Mouse (Mus musculus): Measurements from ENCODE around the gene Sugct.
A peak's percentile ranks its signal among the peaks of the same experiment; 100 is the strongest.
"Not testable (repeated sequence)": the region's sequence is repeated elsewhere in the genome, so short reads cannot be mapped to it uniquely, and the experiment has no call there.

Sugct gene

GRCm38 (mm10) chr13:17604670-17605069, 90.7 kb downstream of the Sugct start:
- DNase-seq (ENCODE audit: low spot score), result no peak

GRCm38 (mm10) chr13:17603756-17604155, 91.6 kb downstream of the Sugct start:
- no peak for DNase-seq (ENCODE audit: low spot score)

GRCm38 (mm10) chr13:17585267-17585913, 110.0 kb downstream of the Sugct start:
- no peak for DNase-seq (ENCODE audit: low spot score)

DNA sequence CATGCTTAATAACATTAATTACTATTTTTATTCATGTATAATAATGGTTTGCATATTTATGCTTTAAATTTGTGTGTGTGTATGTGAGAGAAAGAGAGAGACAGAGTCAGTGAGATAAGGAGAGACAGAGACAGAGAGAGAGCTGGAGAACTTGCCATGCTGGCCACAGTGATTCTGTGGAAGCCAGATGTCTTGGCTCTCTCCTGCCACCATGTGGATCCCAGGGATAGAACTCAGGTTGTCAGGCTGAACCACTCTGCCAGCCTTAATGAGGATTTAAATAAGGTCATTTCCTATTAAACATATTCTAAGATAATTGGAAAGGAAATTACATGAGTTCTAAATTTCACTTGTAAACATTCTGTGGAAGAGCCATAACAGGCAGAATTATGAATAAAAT, 110.5 kb downstream of the Sugct start:
- DNase-seq (ENCODE audit: low spot score), result no peak

- DNase-seq (ENCODE audit: low spot score), result no peak
Measured at GRCm38 (mm10) chr13:17581684-17582083, 113.7 kb downstream of the Sugct start.

DNA sequence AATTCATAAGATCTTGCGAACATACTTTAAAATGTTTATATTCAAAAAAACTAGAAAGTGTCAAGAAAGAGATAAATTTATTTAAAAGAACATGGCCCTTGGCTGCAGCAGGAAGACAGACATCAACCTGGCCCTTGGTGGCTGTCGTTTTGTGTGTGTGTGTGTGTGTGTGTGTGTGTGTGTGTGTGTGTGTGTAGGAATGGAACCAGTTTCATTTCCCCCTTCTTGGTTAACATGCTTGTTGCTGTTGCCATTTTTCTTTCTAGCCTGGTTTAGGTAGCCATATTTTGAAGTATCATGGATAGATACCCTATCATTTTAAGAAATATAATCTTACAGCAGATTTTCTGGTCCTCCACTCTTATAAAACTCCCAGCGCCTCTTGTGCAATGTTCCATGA, 136.0 kb downstream of the Sugct start:
- DNase-seq (ENCODE audit: low spot score), result no peak

GRCm38 (mm10) chr13:17536341-17536740, 159.0 kb downstream of the Sugct start:
- no peak for DNase-seq (ENCODE audit: low spot score)

DNA sequence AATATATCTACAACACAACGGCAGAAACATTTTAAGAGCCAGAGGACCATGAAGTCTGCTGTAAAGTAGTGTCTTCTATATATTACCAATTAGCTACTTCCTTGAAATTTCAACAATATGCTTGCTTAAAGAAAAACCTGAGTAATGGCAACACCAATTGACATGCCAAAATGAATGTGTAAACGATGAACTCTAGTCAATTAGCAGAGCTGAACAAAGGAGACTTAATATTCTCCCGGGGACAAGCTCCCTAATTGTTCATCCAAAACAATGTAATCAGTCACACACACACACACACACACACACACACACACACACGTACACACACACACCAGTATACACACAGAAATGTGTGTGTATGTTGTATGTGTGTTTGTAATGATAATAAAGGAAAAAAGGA, 160.5 kb downstream of the Sugct start:
- no peak for DNase-seq (ENCODE audit: low spot score)

DNA sequence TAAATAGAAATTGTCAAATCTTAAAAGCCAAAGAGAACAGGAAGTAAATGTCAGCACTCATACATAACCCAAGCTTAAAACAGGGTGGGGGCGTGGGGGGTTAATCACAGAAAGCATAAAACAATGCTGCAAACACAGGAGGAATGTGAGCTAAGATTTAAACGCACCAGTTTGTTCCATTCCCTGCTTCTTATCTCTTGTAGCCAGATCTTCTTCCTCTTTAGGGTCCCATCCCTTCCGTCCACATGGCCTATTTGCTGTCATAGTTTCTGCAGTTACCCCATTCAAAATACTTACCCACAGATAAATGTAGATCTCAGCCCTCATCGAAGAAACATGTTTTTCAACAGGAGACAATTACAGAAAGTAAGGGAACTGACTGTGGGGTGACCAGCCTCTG, 160.9 kb downstream of the Sugct start:
- DNase-seq (ENCODE audit: low spot score), result no peak

GRCm38 (mm10) chr13:17511184-17511778, 184.1 kb downstream of the Sugct start:
- no peak for DNase-seq (ENCODE audit: low spot score)

DNA sequence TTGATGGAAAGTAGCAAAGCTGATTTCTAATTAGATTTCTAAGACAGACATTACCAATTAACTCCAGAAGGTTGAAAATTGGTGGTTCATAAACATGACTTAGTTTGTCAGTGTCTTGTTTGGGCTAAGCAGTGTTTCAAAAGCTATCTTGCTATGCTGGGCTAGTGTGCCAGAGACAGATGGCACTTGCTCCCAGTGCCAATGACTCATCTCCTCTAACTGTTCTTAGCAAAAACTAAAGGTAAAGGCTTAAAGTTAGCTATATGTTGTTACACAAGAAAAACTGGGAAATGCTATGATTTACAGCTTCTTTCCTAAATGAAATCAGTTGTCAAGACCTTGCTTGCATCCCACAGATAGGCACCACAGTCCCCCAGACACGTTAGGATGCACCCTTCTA, 200.4 kb downstream of the Sugct start:
- DNase-seq (ENCODE audit: low spot score), result no peak

DNA sequence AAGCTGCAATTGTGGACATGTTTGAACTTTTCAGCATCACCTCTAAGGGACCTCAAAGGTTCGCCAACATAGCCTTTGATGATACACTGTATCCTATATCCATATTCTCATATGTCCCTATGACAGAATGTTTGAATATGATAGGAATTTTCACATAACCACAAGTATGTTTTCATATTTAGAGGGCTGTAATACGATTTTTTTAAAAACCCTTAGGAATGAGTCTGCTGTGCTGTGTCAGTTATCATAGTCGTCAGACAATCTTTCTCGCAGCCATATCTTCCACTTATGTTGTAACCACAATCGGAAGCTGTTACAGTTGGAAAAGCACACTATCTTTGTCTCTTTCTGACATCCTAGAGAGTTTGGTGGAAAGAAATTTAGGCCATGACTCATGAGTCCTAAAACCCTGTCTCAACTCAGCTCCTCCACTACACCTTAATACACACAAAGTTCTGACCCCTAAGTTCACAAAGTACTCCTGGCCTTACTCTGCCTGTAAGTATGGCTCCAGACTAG, 201.2 kb downstream of the Sugct start:
- no peak for DNase-seq (ENCODE audit: low spot score)

DNA sequence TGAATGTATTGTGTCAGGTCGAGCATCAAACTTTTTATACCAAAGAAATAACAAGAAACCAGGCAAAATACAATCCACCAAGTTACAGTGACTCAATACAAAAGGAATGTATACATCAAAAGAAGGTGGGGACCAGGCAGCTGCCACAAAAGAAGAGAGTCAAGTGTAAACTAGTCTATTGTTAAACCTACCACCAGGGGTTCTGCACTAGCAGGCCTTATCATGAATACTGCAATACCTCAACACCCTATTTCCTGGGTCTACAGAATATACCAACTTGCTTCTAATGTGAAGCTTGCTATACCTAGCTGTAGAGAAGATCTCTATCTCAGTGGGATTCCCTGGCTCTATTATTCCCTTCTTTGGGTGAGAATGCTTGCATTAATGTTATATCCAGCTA, 237.4 kb downstream of the Sugct start:
- DNase-seq (ENCODE audit: low spot score), result not testable (repeated sequence)

DNA sequence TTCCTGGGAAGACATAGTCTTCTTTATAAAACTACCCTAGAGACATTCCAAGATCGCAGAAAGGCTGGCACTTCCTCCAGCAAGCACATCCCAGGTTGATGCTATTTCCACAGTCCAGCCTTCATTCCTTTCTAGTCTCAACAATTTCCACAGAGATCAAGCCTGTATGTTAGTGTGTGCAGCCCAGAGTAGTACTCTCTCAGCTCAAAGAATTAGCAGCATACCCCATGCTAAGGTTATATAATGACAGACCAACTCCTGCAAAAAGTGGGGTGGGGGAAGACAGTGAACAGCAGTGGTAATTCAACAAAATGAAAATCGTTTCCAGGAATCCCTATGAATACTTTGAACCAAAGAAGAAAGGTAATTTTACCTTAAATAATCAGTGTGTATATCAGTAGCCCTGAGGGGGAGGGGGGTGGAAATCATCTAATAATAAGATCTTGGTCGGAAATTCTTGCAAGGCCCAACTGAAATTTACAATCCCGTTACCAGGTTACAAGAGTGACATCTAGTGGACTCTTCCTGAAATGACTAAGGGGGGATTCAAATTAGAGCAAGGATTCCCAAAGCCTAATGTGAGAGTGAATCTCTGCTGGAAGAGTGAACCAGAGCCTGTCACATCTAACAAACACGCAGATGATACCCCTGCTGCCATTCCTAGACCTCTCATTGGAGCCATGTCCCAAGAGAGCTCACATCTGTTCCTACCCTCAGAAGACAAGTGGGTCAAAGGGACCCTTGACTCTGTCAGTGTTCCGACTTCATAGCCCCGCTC, 263.0 kb downstream of the Sugct start:
- peak; percentile 14 for DNase-seq (ENCODE audit: low spot score)

DNA sequence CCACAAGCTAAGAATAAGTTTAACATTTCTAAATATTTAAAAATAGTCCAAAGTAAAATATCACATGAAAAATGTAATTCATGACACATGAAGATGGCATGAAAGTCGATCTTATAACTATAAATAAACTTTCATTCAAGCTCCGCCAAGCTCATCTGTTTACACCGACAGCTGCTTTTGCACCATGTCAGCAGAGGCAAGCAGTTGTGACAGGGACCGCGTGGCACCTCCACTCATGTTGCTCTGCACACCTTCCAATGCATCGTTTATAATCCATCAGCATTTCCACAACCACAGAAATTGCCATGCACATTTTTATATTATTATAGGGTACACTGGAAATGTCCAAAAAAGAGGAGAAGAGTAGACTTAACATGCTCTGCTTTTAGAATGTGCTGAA, 273.5 kb downstream of the Sugct start:
- no peak for DNase-seq (ENCODE audit: low spot score)

DNA sequence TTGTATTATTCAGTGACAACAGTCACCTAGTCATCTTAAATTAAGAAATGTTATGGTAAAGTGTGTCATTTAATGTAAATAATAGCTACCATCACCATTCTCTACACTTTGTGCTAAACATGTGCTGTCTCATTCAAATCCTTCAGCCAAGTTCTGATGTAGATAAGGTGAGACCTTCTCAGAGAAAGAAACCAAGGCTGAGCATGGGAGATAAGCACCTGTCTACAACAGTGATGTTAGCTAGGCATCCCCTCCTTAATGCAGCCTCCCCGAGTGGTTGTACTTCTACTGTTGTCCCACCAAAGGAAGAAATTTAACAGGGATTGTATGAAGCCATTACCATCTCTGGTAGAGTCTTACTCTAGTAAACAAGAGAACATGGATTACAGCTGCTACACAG, 274.8 kb downstream of the Sugct start:
- DNase-seq (ENCODE audit: low spot score), result no peak

GRCm38 (mm10) chr13:17342836-17343235, 352.5 kb downstream of the Sugct start:
- no peak for DNase-seq (ENCODE audit: low spot score)

GRCm38 (mm10) chr13:17335885-17336540, 359.3 kb downstream of the Sugct start:
- no peak for DNase-seq (ENCODE audit: low spot score)

DNA sequence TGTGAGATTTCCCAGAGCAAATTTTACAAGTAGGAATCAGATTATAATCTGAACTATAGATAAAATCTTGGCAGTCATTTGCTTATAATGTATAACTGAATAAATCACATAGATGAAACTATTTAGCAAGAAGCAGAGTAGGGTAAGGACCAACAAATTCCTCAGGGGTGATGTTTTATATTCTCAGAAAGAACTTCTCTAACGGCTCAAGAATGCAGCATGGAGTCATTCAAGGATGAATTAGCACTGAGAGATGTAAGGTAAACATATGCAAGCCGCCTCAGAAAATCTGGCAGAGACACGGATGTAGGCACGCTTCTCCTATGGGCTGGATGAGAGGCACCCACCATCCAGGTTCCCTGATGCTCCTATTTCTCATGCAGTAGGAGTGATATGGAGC, 368.5 kb downstream of the Sugct start:
- DNase-seq (ENCODE audit: low spot score), result no peak

DNA sequence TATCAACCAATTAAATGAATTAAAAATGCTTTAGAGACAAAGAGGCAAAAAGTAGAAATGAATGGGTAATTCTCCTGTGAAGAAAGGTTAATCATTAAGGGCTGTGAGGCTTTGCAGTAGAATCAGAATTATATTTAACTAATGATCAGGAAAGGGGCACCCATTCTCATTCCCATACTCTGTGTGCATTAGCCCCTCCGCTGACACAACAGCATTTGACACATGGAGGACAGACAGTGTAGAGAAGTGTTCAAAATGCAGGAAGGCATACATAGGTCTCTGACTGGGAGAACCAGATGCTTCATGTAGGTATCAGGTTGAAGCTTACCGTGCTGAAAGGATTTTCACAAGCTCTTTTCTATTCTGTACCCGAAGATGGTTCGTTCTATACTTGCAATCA, 393.8 kb downstream of the Sugct start:
- no peak for DNase-seq (ENCODE audit: low spot score)

- DNase-seq (ENCODE audit: low spot score), result no peak
Measured at GRCm38 (mm10) chr13:17297462-17298005, 397.8 kb downstream of the Sugct start.

DNA sequence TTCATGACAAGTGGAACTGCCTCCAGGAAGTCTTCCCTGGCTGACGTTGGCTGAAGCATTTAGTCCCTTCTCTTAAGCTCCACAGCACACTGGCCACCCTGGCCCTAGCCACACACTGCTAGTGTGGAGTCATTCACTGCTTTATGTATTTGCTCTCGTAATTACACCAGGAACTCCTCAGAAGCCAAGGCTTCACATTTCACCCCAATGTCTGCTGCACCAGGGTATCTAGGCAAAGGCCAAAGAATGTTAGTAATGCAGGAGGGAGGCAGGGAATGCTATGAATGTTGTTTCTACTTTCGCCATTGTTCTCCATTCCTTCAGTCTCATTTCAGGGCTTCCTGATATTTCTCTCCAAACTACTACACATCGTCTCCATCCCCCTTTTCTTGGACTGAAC, 398.4 kb downstream of the Sugct start:
- no peak for DNase-seq (ENCODE audit: low spot score)

All from MN1 (cell line).